Mouse (Mus musculus): ENCODE results near the gene Lhx4.

The Lhx4 gene

DNA sequence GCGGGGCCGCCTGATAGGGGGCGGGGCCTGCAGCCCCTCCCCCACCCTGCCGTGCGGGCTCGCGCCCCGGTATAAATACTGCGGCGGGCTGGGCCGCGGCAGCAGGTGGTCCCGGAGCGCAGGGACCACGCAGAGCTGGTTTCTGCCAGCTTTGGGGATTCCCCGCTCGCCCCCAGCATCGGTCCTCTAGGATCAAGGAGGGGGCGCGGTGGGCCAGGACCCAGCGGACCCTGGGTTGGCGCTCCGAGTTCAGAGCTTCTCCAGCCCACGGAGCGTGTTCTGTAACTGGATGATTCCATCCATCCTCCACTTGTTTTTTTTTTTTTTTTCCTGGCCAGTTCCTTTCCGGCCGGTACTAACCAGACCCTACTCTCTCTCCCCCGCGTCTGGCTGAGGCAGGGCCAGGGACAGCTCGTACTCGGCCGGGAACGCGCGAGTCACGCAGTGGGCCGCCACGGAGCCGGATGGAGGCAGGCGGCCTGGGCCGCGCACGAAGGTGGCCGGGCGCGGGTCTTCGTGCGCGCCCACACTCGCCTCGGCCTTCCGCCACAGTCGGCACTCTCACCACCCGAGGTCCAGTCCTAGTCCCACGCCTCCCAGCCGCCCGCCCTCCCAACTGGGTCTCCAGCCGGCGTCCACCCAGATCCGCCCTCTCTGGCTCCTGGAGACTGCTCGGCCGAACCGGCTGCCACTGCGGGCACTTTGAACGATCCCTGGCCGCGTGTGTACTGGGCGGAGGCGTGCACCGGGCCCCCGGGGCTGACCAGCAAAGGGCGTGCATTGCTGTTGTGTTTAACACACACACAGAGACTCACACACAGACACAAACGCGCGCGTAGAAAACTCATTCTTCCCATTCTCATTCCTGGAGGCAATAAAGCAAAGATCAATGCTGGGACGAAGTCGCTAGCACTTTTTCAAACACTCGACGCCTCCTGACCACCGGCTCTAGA lies 8.8 kb downstream of the Lhx4 start:
- in situ Hi-C loops (cut with MboI, MseI) = no loop called here

DNA sequence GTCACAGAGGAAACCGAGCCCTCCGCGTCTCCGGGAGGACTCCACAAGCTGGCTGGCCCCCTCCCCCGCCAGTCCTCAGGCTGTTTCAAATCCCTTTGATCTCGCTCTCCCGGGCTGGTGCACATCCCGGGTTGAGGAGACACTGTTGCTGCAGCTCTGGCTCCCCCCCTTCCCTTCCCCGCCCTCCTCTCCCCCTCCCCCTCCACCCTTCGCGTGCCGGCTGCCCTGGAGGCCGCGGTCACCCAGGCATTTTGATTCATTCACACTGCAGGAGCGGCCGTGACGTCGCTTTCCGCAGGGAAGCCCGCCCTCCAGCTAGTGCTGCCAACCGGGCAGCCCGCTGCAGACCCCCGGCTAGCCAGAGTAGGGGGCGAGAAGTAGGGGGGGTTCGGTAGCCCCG lies 9.5 kb downstream of the Lhx4 start:
- in situ Hi-C loops (cut with MboI, MseI) = no loop called here

DNA sequence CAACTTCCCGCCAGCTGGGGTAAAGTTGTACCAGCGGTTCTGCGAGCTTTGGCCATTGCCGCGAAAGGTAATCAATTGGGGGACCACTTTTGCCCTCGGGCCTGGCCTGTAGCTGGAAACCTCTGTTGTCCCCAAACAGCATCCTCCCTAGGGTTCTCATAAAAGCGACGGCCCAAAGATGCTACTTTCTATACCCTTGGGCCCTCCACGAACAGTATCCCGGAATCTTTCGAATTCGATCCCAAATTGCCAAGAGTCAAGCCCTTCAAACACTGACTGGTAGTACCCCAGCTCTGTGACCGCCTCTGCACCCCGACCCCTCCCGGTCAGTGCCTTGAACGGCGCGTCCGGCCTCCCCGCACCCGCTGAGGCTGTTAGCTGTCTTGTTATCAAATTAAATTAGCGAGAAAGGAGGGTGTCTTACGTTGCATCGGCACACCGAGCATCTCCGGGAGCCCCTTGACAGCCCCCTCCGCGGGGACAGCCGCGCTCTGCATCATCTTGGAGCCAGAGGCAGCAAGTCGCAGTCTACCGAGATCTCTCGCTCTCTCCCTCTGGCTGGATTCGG lies 10.0 kb downstream of the Lhx4 start:
- in situ Hi-C loops (cut with MboI, MseI) = no loop called here

GRCm38 (mm10) chr1:155740622-155741377 lies 10.7 kb downstream of the Lhx4 start:
- in situ Hi-C loops (cut with MboI, MseI) = no loop called here

GRCm38 (mm10) chr1:155737809-155738383 lies 13.6 kb downstream of the Lhx4 start:
- in situ Hi-C loops (cut with MboI, MseI) = no loop called here

GRCm38 (mm10) chr1:155737017-155737808 lies 14.3 kb downstream of the Lhx4 start:
- in situ Hi-C loops (cut with MboI, MseI) = no loop called here

DNA sequence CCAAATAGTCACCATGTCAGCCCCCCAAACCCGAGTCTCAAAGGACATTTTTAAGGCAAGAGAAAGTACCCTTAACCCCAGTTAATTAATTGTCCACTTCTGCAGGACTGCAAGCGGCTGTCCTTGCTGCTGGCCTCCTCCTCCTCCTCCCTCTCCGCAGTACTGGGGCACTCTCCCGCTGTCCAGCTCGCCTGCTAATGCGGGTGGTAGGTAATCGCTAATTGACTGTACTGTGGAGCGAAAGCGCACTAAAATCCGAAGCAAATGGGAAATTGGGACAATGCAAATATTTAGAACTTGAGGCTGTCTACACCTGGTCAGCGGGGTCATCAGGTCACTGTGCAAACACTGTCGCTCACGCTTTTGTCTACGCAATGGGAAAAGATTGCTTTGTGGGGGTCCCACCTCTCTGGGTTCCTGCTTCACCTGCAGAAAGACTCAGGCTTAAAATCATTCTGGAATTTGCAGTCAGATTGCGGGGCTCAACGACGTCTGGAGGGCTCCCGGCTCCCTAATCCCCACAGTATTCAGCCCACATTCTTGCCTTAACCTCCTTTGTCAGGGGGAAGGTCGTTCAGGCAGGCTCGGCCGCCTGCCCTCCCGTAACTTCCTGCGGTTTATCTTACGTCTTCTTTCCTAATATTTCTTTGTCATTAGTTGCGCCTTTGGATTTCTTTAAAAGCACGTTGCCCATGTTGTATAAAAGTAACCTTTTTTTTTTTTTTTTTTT lies 15.2 kb downstream of the Lhx4 start:
- in situ Hi-C loops (cut with MboI, MseI) = no loop called here

GRCm38 (mm10) chr1:155731156-155731555 lies 20.3 kb downstream of the Lhx4 start:
- in situ Hi-C loops (cut with MboI, MseI) = no loop called here

- in situ Hi-C loops (cut with MboI, MseI) = no loop called here
Measured at GRCm38 (mm10) chr1:155729113-155729795, 22.2 kb downstream of the Lhx4 start.

DNA sequence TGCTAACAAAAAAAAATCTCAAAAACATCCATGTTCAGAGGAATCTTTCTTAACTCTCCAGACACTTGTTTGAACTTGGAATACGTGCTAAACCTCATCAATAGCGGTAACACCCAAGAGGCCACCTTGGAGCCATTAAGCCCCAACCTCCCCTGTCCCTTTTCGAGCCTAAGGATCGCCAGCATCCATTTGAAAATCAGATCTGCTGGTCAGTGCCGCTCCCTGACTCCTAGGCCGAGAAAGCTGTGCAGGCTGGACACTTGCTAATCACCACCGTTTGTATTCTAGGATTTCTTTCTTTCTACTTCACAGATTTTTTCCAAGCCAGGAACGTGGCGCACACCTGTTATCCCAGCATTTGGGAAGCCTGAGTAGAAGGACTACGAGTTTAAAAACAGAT lies 23.7 kb downstream of the Lhx4 start:
- in situ Hi-C loops (cut with MboI, MseI) = no loop called here

- in situ Hi-C loops (cut with MboI, MseI) = no loop called here
Measured at GRCm38 (mm10) chr1:155725876-155726275, 25.6 kb downstream of the Lhx4 start.

GRCm38 (mm10) chr1:155724301-155724700 lies 27.2 kb downstream of the Lhx4 start:
- in situ Hi-C loops (cut with MboI, MseI) = no loop called here

DNA sequence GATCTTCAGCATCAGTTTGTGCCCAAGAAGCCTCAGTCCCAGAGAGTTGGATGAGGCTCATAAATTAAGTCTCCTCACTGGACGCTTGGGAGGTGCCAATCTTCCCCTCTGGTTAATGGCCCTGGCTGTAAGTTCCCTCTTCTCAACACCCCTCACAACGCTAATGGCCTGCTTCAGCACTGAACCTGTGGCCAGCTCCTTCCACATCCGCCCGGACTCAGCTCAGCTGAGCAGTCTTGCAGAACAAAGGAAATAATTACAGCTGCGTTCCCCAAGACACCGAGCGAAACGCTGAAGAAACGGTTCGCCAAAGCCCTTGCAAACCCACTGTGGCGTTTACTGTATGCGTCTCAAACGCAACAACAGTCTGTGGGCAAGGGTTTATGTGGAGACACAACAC lies 29.3 kb downstream of the Lhx4 start:
- in situ Hi-C loops (cut with MboI, MseI) = no loop called here

GRCm38 (mm10) chr1:155721443-155721842 lies 30.0 kb downstream of the Lhx4 start:
- in situ Hi-C loops (cut with MboI, MseI) = no loop called here

- in situ Hi-C loops (cut with MboI, MseI) = no loop called here
Measured at GRCm38 (mm10) chr1:155720006-155720405, 31.5 kb downstream of the Lhx4 start.

- in situ Hi-C loops (cut with MboI, MseI) = no loop called here
Measured at GRCm38 (mm10) chr1:155718851-155719250, 32.6 kb downstream of the Lhx4 start.

GRCm38 (mm10) chr1:155717301-155717700 lies 34.2 kb downstream of the Lhx4 start:
- in situ Hi-C loops (cut with MboI, MseI) = no loop called here

- in situ Hi-C loops (cut with MboI, MseI) = no loop called here
Measured at GRCm38 (mm10) chr1:155715366-155715765, 36.1 kb downstream of the Lhx4 start.

DNA sequence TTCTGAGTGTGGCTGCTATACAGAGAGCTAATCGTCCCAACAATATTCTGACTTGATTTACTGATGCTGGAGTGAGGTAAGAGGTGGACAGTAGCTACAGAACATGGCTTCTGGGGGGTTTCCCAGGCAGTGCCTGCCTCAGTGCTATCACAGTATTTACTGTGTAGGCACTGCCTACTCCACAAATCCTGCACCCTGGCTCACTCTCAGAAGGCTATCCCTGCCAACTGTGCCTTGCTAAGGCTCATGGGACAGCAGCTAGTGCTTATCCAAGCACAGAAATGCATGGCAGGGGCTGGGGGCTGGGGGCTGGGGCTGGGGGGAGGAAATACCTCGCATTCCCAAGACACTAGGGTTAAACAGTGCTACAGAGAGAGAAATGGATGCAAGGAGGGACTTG lies 38.2 kb downstream of the Lhx4 start:
- in situ Hi-C loops (cut with MboI, MseI) = no loop called here

- in situ Hi-C loops (cut with MboI, MseI) = no loop called here
Measured at GRCm38 (mm10) chr1:155704182-155704581, 47.3 kb downstream of the Lhx4 start.

Data from regulatory T cell (primary cell).